Mouse (Mus musculus) C3H10T1/2 (cell line): ENCODE data around the gene Cyp27b1. TPM values are rescaled to one million over a fixed set of nuclear protein-coding genes. Genes with fewer than 3 reads are reported as not detected.

Experiments used
- polyA plus RNA-seq, 2 experiments: library from polyadenylated mRNA; unstranded; fragments of >200 nt; fragmentation: generic; extraction: Trizol; gene quantifications; one replicate each; pipeline ENCODE4 v1.2.1; 2012; ENCODE audit warnings: missing spikeins in 2 of 2

Gene Cyp27b1
- 1 to 10 TPM in 1 of 2 experiments, under 1 TPM in 1; 0.06 to 1.1 TPM for polyA plus RNA-seq

GRCm38 (mm10) chr10:127047954-127048353 lies at the start of gene Cyp27b1:
Cyp27b1 (plus strand) TSS chr10:127048250.

GRCm38 (mm10) chr10:127000529-127000928 lies 47.5 kb upstream of the Cyp27b1 start, which contains the start of gene Avil:
Avil (plus strand) TSS chr10:127000709.

GRCm38 (mm10) chr10:127030336-127031296 lies 17.4 kb upstream of the Cyp27b1 start, which contains the start of gene Tsfm:
Tsfm (minus strand) TSS chr10:127030840.

GRCm38 (mm10) chr10:127041274-127041766 lies 6.7 kb upstream of the Cyp27b1 start, which contains the start of the genes Mettl1 and Eef1akmt3:
Mettl1 (plus strand) TSS chr10:127041414.
Eef1akmt3 (minus strand) TSS chr10:127041513.

GRCm38 (mm10) chr10:127059968-127060916 lies 12.2 kb downstream of the Cyp27b1 start, which contains the start of gene March9:
March9 (minus strand) TSS chr10:127060184.

GRCm38 (mm10) chr10:127063239-127063872 lies 15.3 kb downstream of the Cyp27b1 start, which contains the start of gene Cdk4:
Cdk4 (plus strand) TSS chr10:127063534.

DNA sequence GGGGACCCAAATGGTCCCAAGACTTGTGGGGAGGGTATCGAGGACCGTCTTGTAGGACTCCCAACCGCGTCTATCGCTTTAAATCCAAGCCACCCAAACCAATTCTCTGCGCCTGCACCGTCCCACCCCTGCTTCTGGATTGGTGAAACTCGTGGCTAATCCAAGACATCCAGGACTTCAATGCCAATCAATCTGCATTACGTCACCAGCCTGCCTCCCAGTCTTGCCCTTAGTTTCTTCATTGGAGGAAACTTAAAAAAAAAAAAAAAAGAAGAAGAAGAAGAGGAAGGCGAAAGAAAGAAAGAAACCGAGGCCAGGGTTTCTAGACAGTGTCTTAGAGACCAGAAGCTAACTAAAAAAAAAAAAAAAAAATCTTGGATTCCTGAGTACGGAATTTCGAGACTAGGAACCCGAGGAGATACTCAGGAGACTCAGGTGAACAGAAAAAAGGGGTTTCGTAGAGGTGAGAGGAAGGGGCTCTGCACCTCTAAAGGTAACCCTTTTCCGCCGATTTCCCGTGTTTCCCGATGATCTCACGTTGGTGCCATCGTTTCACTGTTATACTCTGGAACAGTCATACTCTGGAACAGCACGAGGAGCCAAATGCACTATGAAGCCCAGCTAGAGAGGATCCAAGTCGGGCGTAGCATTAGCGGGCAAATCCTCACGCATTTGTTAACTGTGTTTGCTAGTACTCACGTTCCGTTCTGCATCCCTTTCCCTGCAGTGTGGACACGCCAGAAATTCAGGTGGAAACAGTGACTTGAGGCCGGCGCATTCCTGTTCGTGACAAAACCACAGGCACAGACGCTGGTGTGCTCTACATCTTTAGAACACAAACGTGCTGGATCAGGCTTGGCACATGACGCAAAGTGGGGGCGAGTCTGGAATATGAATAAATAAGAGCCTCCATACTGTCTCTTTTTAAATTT lies 22.4 kb downstream of the Cyp27b1 start, which contains the start of gene Tspan31:
Gene Tspan31, minus strand, starts transcription at position 75 of the 932 bp plus-strand sequence.

DNA sequence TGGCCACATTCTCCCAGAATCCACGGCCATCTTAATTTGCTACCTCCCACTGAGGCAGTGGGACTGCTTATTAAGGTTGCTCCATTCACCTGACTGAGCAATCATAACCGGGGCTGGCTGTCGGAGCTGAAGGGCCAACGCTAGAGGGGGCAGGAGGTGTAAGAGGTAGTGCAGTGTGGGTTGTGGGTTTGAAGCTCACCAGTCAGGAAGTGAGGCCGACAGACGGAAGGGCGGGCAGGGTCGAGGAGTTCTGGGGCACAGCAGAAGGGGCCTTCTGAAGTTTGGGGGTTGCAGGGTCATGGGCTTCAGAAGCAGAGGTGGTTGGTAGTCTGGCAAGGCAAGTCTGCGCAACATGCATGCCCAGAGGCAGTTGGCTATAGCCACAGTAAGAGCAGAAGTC lies 27.0 kb downstream of the Cyp27b1 start, which contains the start of gene Agap2:
Gene Agap2, plus strand, starts transcription at position 205 of the 400 bp plus-strand sequence.

Other genes with a start within 250 kb of the Cyp27b1 start
- 10 to 100 TPM; 13.2 to 19.2 TPM for gene Atp23, start 146.9 kb upstream of the Cyp27b1 start, polyA plus RNA-seq
- 100 to 1,000 TPM in 1 of 2 experiments, 10 to 100 TPM in 1; 55.9 to 178 TPM for gene Ctdsp2, start 69.5 kb upstream of the Cyp27b1 start, polyA plus RNA-seq
- gene Avil, start 47.5 kb upstream of the Cyp27b1 start, polyA plus RNA-seq: 1 to 10 TPM in 1 of 2 experiments, under 1 TPM in 1; 0.08 to 1.8 TPM
- gene Tsfm, start 17.4 kb upstream of the Cyp27b1 start, polyA plus RNA-seq: 10 to 100 TPM; 33.2 to 45.3 TPM
- gene Mettl1, start 6.8 kb upstream of the Cyp27b1 start, polyA plus RNA-seq: 10 to 100 TPM; 11.5 to 42.6 TPM
- under 1 TPM; 0.05 to 0.14 TPM for gene Eef1akmt3, start 6.7 kb upstream of the Cyp27b1 start, polyA plus RNA-seq
- 10 to 100 TPM; 11.7 to 15.1 TPM for gene March9, start 11.9 kb downstream of the Cyp27b1 start, polyA plus RNA-seq
- gene Cdk4, start 15.3 kb downstream of the Cyp27b1 start, polyA plus RNA-seq: 100 to 1,000 TPM; 769 to 844 TPM
- 100 to 1,000 TPM in 1 of 2 experiments, 10 to 100 TPM in 1; 74.9 to 185 TPM for gene Tspan31, start 22.0 kb downstream of the Cyp27b1 start, polyA plus RNA-seq
- gene Agap2, start 27.0 kb downstream of the Cyp27b1 start, polyA plus RNA-seq: 10 to 100 TPM in 1 of 2 experiments, under 1 TPM in 1; 0.85 to 10.7 TPM
- 100 to 1,000 TPM in 1 of 2 experiments, 10 to 100 TPM in 1; 27.4 to 134 TPM for gene Os9, start 72.9 kb downstream of the Cyp27b1 start, polyA plus RNA-seq
- 10 to 100 TPM in 1 of 2 experiments, 1 to 10 TPM in 1; 4.1 to 18.6 TPM for gene B4galnt1, start 117.0 kb downstream of the Cyp27b1 start, polyA plus RNA-seq
- under 1 TPM; 0.14 to 0.66 TPM for gene Slc26a10, start 132.4 kb downstream of the Cyp27b1 start, polyA plus RNA-seq
- gene Arhgef25, start 141.8 kb downstream of the Cyp27b1 start, polyA plus RNA-seq: 100 to 1,000 TPM in 1 of 2 experiments, 10 to 100 TPM in 1; 23.6 to 137 TPM
- gene Dtx3, start 147.5 kb downstream of the Cyp27b1 start, polyA plus RNA-seq: 10 to 100 TPM; 26.0 to 79.0 TPM
- 10 to 100 TPM in 1 of 2 experiments, 1 to 10 TPM in 1; 9.1 to 33.4 TPM for gene Pip4k2c, start 163.3 kb downstream of the Cyp27b1 start, polyA plus RNA-seq
- under 1 TPM; 0.02 to 0.37 TPM for gene Kif5a, start 215.1 kb downstream of the Cyp27b1 start, polyA plus RNA-seq
- gene Dctn2, start 218.1 kb downstream of the Cyp27b1 start, polyA plus RNA-seq: 100 to 1,000 TPM; 146 to 282 TPM
- gene Mbd6, start 240.8 kb downstream of the Cyp27b1 start, polyA plus RNA-seq: 10 to 100 TPM in 1 of 2 experiments, 1 to 10 TPM in 1; 7.6 to 30.7 TPM